Mouse (Mus musculus): ENCODE measurements around the gene Tex16. TPM values are rescaled to one million over a fixed set of nuclear protein-coding genes. Genes with fewer than 3 reads are reported as not detected.

The Tex16 gene
- polyA plus RNA-seq (2015; fragmentation: Nextera tagmentation; extraction: Ambion mirVana) = 0.06 and 0.35 TPM in 2 replicates

DNA sequence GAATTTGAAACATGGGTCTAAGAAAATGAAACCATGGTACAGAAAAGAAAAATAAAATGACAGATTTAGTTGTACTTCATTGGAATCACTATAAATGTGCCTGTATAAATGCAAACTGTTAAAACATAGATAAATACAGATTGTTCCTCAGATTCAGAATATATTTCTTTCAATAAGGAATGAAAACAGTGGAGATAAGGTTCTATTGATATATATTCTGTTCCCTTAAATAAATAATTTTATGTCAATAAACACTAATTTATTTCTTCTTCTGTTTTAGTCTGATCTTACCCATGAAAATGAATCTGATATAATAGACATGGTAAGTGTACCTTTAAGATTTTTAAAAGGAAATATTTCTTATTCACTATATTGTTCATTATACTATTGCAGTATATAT, at the start of gene Tex16:
TSS of gene Tex16 (plus strand) at position 301 of the 400 bp plus-strand sequence.
- Histone ChIP-seq H3K9ac (ENCODE audit: low read length) (no peak within 1 kb of the TSS), H3K4me3 (ENCODE audit: low read length) (no peak within 1 kb of the TSS), H3K9me3 (ENCODE audit: control insufficient read depth, low read length) (no peaks in the 10 kb centered on the region), H3K36me3 (ENCODE audit: control insufficient read depth, insufficient read depth, low read length) (no peaks in the 10 kb centered on the region), H3K4me2 (ENCODE audit: low read depth, low read length) (no peak within 1 kb of the TSS), H3K4me1 (replicated peaks; ENCODE audit: control insufficient read depth, insufficient read depth, low read length) (no peaks in the 10 kb centered on the region), H3K27me3 (ENCODE audit: control insufficient read depth, insufficient read depth, low read depth, low read length) (no peaks in the 10 kb centered on the region), H3K27ac (ENCODE audit: low read length) (no peak within 1 kb of the TSS)
- no peak for ATAC-seq (ENCODE audit: low read depth)

- 20% methylated on average over 1 of the region's 1 CpGs for WGBS
- Histone ChIP-seq H3K9ac (ENCODE audit: low read length) (no peak overlapping the region), H3K4me1 (replicated peaks; ENCODE audit: control insufficient read depth, insufficient read depth, low read length) (no peaks in the 10 kb centered on the region), H3K4me2 (ENCODE audit: low read depth, low read length) (no peak overlapping the region), H3K4me3 (ENCODE audit: low read length) (no peak overlapping the region), H3K9me3 (ENCODE audit: control insufficient read depth, low read length) (no peaks in the 10 kb centered on the region), H3K27ac (ENCODE audit: low read length) (no peak overlapping the region), H3K36me3 (ENCODE audit: control insufficient read depth, insufficient read depth, low read length) (no peaks in the 10 kb centered on the region), H3K27me3 (ENCODE audit: control insufficient read depth, insufficient read depth, low read depth, low read length) (no peaks in the 10 kb centered on the region)
- ATAC-seq (ENCODE audit: low read depth) = no peak
Observed at GRCm38 (mm10) chrX:111999661-112000060, 11.1 kb upstream of the Tex16 start.

Other genes starting within 250 kb of the Tex16 start
- 0.24 and 0.31 TPM in 2 replicates for gene Gm45194, start 119.6 kb upstream of the Tex16 start, polyA plus RNA-seq (2015; fragmentation: Nextera tagmentation; extraction: Ambion mirVana)
- not detected in 2 replicates for gene 4933403O08Rik, start 228.0 kb downstream of the Tex16 start, polyA plus RNA-seq (2015; fragmentation: Nextera tagmentation; extraction: Ambion mirVana)

All from lung, embryonic 16.5 days (tissue).